12 mouse cellular contexts compared by ENCODE assay signal in genomic region chr12:8898879-8899785, GRCm38 (mm10). TPM values are rescaled to one million over a fixed set of nuclear protein-coding genes. Genes with fewer than 3 reads are reported as not detected.
DNase-seq lines count a peak whose midpoint lies in the region; ATAC-seq and TF ChIP-seq lines count a peak whose summit lies in the region.
"Had no signal": no experiment of that assay in that cellular context is flagged by ENCODE, and none has a peak within 500 bp of the region (broad histone marks: within the 10 kb centered on the region; RNA-seq: fewer than 3 reads in every experiment).

No protein-coding gene starts in this region.

- H3K27ac ChIP-seq in ES-E14 (ENCODE audit: insufficient read depth, low read depth, low read length, poor library complexity, severe bottlenecking): peak overlapping the region; percentile 46; the same call in 1 of the 2 replicates
- peak overlapping the region; percentile 1; the same call in 1 of the 2 replicates for H3K27ac ChIP-seq in forebrain, postnatal 0 days (ENCODE audit: low read depth, low read length)
- no peak overlapping the region for H3K27ac ChIP-seq in midbrain, embryonic 14.5 days (replicated peaks; ENCODE audit: low read depth, low read length)

- H3K4me1 ChIP-seq in ES-E14 (ENCODE audit: control insufficient read depth in 2 of 2, insufficient read depth in 2 of 2, low read length in 2 of 2, poor library complexity in 1 of 2): peaks cover 5 to 16% of the 10 kb centered on the region in 2 experiments; a peak in 3 of 4 replicates
- no peaks in the 10 kb centered on the region for H3K4me1 ChIP-seq in forebrain, postnatal 0 days (ENCODE audit: insufficient read depth)
- H3K4me1 ChIP-seq in midbrain, embryonic 14.5 days (ENCODE audit: control insufficient read depth, insufficient read depth, low read length): 0 out of 2 replicates have a peak, but pooled peaks cover 8% of the 10 kb centered on the region

- WGBS in forebrain, postnatal 0 days: 32% methylated on average over 19 of the region's 19 CpGs
- WGBS in midbrain, embryonic 14.5 days: 44% methylated on average over 19 of the region's 19 CpGs

- H3K4me2 ChIP-seq in forebrain, postnatal 0 days (ENCODE audit: low read depth): no peak overlapping the region
- no peak overlapping the region for H3K4me2 ChIP-seq in midbrain, embryonic 14.5 days (ENCODE audit: low read length)

- in situ Hi-C loops in ES-E14 (cut with MboI; ENCODE audit: low sequenced_read_pairs in 2 of 2, unreplicated experiment in 2 of 2): no loop called here

- no peaks in the 10 kb centered on the region for H3K36me3 ChIP-seq in ES-E14 (ENCODE audit: control insufficient read depth, insufficient read depth, low read length, poor library complexity, severe bottlenecking)
- no peaks in the 10 kb centered on the region for H3K36me3 ChIP-seq in forebrain, postnatal 0 days (ENCODE audit: insufficient read depth)
- H3K36me3 ChIP-seq in midbrain, embryonic 14.5 days (ENCODE audit: control insufficient read depth, insufficient read depth, low read length): no peaks in the 10 kb centered on the region

- H3K4me3 ChIP-seq in ES-E14 (ENCODE audit: insufficient read depth in 1 of 2, low read depth in 1 of 2, low read length in 2 of 2, poor library complexity in 1 of 2, severe bottlenecking in 1 of 2): no peak overlapping the region
- H3K4me3 ChIP-seq in forebrain, postnatal 0 days (ENCODE audit: low read depth, low read length): no peak overlapping the region
- no peak overlapping the region for H3K4me3 ChIP-seq in midbrain, embryonic 14.5 days (replicated peaks; ENCODE audit: low read depth, low read length)

- ATAC-seq in forebrain, postnatal 0 days: peak; percentile 74
- peak; percentile 14; the same call in 1 of the 2 replicates for ATAC-seq in midbrain, embryonic 14.5 days (ENCODE audit: low FRiP score, low TSS enrichment)

- H3K27me3 ChIP-seq in forebrain, postnatal 0 days (ENCODE audit: insufficient read depth, low read length): no peaks in the 10 kb centered on the region
- H3K27me3 ChIP-seq in midbrain, embryonic 14.5 days (ENCODE audit: control insufficient read depth, insufficient read depth, low read length): no peaks in the 10 kb centered on the region

- no peak overlapping the region for H3K9ac ChIP-seq in ES-E14 (ENCODE audit: insufficient read depth, low read depth, low read length, poor library complexity, severe bottlenecking)
- H3K9ac ChIP-seq in forebrain, postnatal 0 days: no peak overlapping the region
- no peak overlapping the region for H3K9ac ChIP-seq in midbrain, embryonic 14.5 days (replicated peaks; ENCODE audit: low read length)

- H3K9me3 ChIP-seq in ES-E14 (ENCODE audit: control insufficient read depth, insufficient read depth, low read depth, low read length): no peaks in the 10 kb centered on the region
- H3K9me3 ChIP-seq in forebrain, postnatal 0 days (ENCODE audit: low read length): no peaks in the 10 kb centered on the region
- no peaks in the 10 kb centered on the region for H3K9me3 ChIP-seq in midbrain, embryonic 14.5 days (ENCODE audit: control insufficient read depth, low read length)

- DNase-seq in ES-E14 (ENCODE audit: low read depth, low spot score) (no peak), R1 (ENCODE audit: low read depth, low spot score) (peak; percentile 50)
- DNase-seq in forebrain, postnatal 0 days: peak; percentile 17
- DNase-seq in midbrain, embryonic 14.5 days: no peak
- DNase-seq in frontal cortex, postnatal 14 days (ENCODE audit: low spot score in 2 of 2): no peak
- DNase-seq in lung, postnatal 14 days: no peak
- DNase-seq in cerebellum, postnatal 36 days: no peak
- DNase-seq: cerebellum, postnatal 10 days; heart, postnatal 14 days; layer of hippocampus, adult 9-11 months had no signal

- TF ChIP-seq CTCF in forebrain, postnatal 0 days (IDR thresholded peaks at IDR 0.05; ENCODE audit: low read depth): no peak

TF ChIP-seq in ES-E14, 5 proteins besides CTCF, POLR2A, EP300 and RAD21:
- TF ChIP-seq CHD2 (IDR thresholded peaks at IDR 0.05; ENCODE audit: low read depth, low read length) (no peak), ZC3H11A (IDR thresholded peaks at IDR 0.05; ENCODE audit: borderline replicate concordance, low read depth, low read length) (no peak), HCFC1 (IDR thresholded peaks at IDR 0.05; ENCODE audit: borderline replicate concordance, insufficient read depth, low read length) (no peak), MAFK (IDR thresholded peaks at IDR 0.05; ENCODE audit: insufficient read depth, low read depth, low read length) (no peak), ZNF384 (IDR thresholded peaks at IDR 0.05; ENCODE audit: low read depth, low read length) (no peak)

RNA-seq across cellular contexts. Expression of gene Laptm4a, which starts 22.3 kb away (rescaled TPM):
- 238 and 248 TPM in 2 replicates for total RNA-seq in ES-E14 (2012; rRNA removed)
- total RNA-seq in forebrain, postnatal 0 days (2014; rRNA removed): 168 and 184 TPM in 2 replicates
- 270 and 278 TPM in 2 replicates for polyA plus RNA-seq in forebrain, postnatal 0 days (2015; fragmentation: Nextera tagmentation; extraction: Ambion mirVana)
- polyA plus RNA-seq in midbrain, embryonic 14.5 days (2014; fragmentation: Nextera tagmentation; extraction: Ambion mirVana): 141 and 151 TPM in 2 replicates

RNA-seq across cellular contexts. Expression of gene Matn3, which starts 48.6 kb away (rescaled TPM):
- total RNA-seq in ES-E14 (2012; rRNA removed): 2.5 and 5.3 TPM in 2 replicates
- 0.15 and 0.57 TPM in 2 replicates for total RNA-seq in forebrain, postnatal 0 days (2014; rRNA removed)
- polyA plus RNA-seq in forebrain, postnatal 0 days (2015; fragmentation: Nextera tagmentation; extraction: Ambion mirVana): 0.15 and 0.18 TPM in 2 replicates
- 0.11 and 0.13 TPM in 2 replicates for polyA plus RNA-seq in midbrain, embryonic 14.5 days (2014; fragmentation: Nextera tagmentation; extraction: Ambion mirVana)
- total RNA-seq: granulocyte monocyte progenitor cell, adult 5-6 weeks; heart, postnatal 14 days; monocyte, adult 5-6 weeks had no signal

Comparison
In these comparisons a context has a peak if more than half of its experiments do, and no peak if none do; other contexts are left out.
1. DNase-seq: peak in R1 (single experiment) and forebrain, postnatal 0 days (single experiment); none in ES-E14 (single experiment), midbrain, embryonic 14.5 days (single experiment), frontal cortex, postnatal 14 days (0 of 2), lung, postnatal 14 days (single experiment) and cerebellum, postnatal 36 days (0 of 2).